Mouse (Mus musculus): ENCODE results near the gene Kctd19.

The Kctd19 gene

GRCm38 (mm10) chr8:105359208-105359607, 54.1 kb downstream of the Kctd19 start:
- no peak for DNase-seq (ENCODE audit: low read depth, low spot score)

GRCm38 (mm10) chr8:105356681-105357080, 56.6 kb downstream of the Kctd19 start:
- DNase-seq (ENCODE audit: low read depth, low spot score), result no peak

GRCm38 (mm10) chr8:105355179-105356024, 57.9 kb downstream of the Kctd19 start:
- DNase-seq (ENCODE audit: low read depth, low spot score), result no peak

DNA sequence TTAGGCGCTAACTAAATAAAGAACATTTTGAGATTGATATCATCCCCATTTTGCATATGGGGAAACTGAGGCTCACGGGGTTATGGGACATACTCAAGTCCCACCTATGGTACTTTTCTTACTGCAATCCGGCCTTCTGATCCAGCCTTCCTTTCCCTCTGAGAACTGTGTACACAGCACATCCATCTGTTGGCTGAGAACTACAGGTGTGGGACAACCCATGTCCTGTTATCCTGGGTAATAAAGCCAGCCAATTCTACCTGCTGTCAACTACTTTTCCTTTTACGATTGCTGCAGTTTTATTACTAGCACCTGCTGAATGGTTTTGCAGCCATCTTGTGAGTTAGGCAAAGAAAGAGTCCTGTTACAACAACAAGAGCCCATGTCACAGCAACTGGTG, 58.8 kb downstream of the Kctd19 start:
- DNase-seq (ENCODE audit: low read depth, low spot score), result no peak

GRCm38 (mm10) chr8:105353583-105354135, 59.6 kb downstream of the Kctd19 start:
- DNase-seq (ENCODE audit: low read depth, low spot score), result no peak

DNA sequence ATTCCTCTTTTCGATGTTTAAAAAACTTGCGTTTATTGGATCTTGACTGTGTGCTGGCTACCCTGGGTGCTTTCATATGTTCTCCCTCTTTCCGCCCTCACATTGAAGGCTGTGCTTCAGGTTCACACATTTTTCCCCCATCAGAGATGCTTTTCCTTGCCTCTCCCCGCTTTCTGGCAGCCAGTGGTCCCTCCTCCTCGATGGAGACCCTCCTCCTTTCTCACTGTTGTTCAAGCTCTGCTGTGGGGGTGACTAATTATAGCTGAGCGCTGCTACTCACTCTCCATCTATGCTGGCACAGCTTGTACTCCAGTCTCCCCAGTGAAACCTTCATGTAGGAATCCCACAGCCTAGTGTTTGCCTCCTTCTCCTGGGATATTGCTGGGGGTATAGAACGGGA, 63.1 kb downstream of the Kctd19 start:
- DNase-seq (ENCODE audit: low read depth, low spot score), result no peak

- no peak for DNase-seq (ENCODE audit: low read depth, low spot score)
These were observed 64.1 kb downstream of the Kctd19 start for GRCm38 (mm10) chr8:105349096-105349771.

DNA sequence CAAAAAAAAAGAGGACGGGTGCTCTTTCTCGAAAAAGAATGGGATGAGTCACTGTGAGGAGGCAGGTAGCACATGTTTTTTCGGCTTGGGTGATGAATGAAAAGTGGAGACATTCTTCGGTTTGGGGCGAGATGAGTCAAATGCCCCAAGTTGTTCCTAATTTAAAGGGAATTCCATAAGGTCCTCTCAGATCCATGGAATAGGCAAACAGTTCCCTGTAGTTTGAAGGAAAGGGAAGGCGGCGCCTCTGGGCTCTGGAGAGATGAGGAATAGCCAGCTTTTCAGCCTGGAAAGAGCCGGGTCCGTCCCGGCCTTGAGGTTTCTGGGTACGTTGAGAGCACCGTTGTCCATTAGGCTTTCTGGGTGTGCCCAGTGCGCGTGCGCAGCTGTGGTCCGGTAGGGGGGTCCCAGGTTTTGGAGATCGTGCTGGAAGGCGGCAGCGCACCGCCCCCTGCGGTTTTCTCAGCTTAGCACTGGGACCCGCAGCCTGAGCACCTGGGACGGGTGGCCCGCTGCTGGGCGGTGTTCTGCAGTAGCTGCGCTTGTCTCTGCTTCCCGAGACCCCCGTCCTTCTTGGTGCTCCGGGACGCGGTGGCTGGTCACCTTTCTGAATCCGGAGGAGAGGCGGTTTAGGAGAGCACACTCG, 64.7 kb downstream of the Kctd19 start, which contains the start of gene Slc9a5:
TSS of gene Slc9a5 (plus strand) at position 394 of the 646 bp plus-strand sequence.
- DNase-seq (ENCODE audit: low read depth, low spot score), result no peak

- DNase-seq (ENCODE audit: low read depth, low spot score), result peak; percentile 78
These were observed 65.7 kb downstream of the Kctd19 start, which contains the start of gene Fhod1 for GRCm38 (mm10) chr8:105347428-105348221. Gene Fhod1 (minus strand): TSS chr8:105347953.

DNA sequence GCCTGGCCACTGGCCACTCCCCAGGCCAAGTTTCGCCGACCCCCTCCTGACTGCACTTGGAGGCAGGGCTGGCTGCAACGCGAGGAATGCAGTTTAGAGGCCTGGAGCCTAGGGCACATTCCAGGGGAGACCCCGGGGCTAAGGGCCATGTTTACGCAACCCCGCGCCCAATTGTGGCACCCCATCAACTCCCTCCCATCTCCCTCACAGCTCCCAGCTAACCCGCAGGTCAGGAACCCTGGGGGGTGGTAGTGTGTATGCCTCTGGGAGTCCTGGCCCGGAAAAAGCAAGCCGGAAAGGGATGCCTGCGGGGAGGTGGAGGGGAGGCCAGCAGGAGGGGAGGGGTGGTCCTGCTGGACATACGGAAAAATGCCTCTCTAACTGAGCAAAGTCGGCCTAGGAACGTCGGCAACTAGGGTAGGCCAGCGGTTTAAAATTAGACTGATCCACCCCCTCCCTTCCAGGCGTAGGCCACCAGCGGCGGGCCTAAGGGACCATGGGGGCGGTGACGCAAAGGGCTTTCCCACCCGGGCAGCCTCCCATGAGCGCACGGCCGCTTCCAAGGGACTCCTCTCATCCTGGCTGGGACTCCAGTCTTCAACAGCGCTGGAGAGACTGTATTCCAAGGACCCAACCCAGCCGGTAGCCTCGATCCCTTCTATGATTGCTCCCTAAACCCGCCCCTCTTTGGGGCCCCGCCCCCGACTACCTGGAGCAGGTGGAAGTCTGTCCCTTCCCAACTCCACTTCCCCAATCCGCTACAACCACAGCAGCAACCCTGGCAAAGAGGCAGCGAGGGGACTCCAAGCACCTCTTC, 66.5 kb downstream of the Kctd19 start:
- DNase-seq (ENCODE audit: low read depth, low spot score), result no peak

DNA sequence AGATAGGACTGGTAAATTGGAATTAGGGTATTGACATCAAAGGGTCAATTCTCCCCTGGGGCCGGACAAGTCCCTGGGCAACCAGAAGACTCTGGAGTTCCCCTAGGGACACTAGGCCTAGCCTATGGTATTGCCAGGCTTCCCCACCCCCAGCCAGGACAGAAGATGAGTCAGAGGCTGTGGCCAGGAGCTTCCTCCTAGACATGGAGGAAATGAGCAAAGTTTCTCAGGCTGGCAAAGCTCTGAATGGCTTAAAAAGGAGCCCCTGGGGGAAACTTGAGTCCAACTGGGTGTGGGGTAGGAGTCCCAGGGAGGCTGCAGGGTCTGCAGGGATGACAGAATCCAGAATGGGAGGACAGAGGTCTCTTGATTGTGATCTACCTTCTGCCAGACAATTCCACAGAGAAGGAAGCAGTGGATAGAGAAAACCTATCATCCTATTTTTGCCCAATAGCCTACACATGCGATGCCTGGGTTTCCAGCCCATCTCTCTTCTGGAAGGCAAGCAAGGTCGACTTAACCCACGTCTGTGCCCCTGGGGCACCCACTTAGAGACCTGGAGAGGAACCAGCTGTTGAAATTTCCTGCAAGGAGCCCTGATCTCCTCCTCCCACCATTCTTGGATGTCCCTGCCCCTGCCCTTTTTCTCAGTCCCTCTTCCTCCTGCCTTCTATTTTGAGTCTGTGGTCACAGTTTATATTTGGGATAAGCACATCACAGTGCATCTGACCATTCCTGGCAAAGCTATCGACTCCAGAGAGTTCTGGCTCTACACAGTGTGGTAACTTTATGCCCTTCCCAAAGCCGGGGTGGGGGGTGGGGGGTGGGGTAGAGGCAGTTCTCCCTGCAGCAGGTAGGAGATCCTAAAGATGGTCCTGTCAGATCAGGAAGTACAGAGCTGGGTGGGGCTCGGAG, 68.0 kb downstream of the Kctd19 start:
- no peak for DNase-seq (ENCODE audit: low read depth, low spot score)

- no peak for DNase-seq (ENCODE audit: low read depth, low spot score)
These were observed 69.3 kb downstream of the Kctd19 start for GRCm38 (mm10) chr8:105343791-105344574.

DNA sequence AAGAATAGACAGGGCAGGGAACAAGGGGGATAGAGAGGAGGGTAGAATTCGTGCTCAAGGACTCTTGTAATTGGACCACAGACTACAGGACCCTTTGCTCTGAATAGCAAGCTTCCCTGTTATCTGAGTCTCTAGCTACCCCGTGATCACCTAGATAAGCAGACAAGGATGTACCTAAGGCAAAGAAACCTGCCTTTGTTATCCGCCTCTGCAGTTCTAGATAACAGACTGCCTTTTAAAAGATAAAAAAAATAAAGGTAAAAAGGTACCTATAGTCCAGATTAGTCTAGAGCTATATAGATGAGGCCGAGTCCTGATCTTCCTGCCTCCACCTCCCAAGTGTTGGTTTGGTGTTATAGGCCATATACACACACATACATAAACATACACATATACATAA, 70.5 kb downstream of the Kctd19 start:
- no peak for DNase-seq (ENCODE audit: low read depth, low spot score)

GRCm38 (mm10) chr8:105341399-105341798, 71.9 kb downstream of the Kctd19 start:
- no peak for DNase-seq (ENCODE audit: low read depth, low spot score)

GRCm38 (mm10) chr8:105339886-105340635, 73.2 kb downstream of the Kctd19 start:
- DNase-seq (ENCODE audit: low read depth, low spot score), result no peak

GRCm38 (mm10) chr8:105338992-105339391, 74.3 kb downstream of the Kctd19 start:
- no peak for DNase-seq (ENCODE audit: low read depth, low spot score)

GRCm38 (mm10) chr8:105336373-105337130, 76.8 kb downstream of the Kctd19 start:
- DNase-seq (ENCODE audit: low read depth, low spot score), result no peak

Data from telencephalon, adult 2 months (tissue).